Mouse (Mus musculus) T-cell, adult 2 months (primary cell): ENCODE measurements around the gene Narfl.
A peak's percentile ranks its signal among the peaks of the same experiment; 100 is the strongest.

Source experiments
- DNase-seq: peaks from one replicate; pipeline ENCODE4 v3.0.0; 2022; ENCODE audit warnings: low spot score

Narfl gene

DNA sequence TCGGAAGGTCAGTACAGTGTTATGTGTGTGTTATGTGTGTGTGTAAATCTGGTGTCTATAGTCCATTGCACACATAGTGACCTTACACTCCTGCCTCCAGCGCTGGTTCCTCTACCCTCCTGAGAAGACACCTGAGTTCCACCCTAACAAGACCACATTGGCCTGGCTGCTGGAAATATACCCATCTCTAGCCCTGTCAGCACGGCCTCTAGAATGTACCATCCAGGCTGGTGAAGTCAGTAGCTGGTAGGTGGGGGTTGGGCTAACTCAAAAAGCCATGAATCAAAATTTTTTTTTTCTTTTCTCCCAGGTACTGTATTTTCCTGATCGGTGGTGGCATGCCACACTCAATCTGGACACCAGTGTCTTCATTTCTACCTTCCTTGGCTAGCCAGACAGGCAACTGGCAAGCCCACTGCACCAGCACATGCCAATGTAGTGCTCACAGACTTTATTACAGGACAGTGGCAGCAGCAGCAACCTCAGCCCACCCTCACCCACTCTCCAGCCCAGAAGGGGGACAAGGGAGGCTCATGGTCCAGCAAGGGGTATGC is 56.7 kb downstream of the Narfl start:
- DNase-seq = no peak

DNA sequence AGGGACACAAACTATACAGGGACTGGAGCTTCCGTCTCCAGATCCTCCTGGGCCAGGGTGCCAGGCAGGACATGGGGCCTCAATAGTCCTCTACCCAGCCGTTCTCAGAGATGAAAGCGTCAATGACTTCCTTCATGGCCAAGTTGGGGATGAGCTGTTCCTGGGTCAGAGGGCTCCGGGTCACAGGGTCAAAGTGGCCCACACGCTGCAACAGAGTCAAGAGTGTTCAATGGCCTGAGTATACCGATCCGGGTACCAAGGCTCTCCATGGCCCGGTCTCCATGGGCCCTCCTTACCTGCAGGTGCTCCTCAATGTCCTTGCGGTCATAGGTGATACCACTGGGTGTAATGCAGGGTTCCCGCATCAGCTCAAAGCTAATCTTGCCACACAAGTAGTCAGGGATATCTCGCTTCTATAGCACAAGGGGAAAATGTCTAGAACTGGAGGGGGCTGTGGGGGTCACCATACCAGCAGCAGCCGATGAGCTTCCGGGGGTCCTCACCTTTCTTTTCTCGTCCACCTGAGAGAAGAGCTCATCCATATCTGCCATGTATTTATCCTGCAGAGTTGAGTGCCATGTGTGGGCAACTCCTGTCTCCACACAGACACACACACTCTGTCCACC is 57.3 kb downstream of the Narfl start:
- DNase-seq = no peak

- DNase-seq = no peak
These were observed 58.1 kb downstream of the Narfl start for GRCm38 (mm10) chr17:25831451-25832281.

DNA sequence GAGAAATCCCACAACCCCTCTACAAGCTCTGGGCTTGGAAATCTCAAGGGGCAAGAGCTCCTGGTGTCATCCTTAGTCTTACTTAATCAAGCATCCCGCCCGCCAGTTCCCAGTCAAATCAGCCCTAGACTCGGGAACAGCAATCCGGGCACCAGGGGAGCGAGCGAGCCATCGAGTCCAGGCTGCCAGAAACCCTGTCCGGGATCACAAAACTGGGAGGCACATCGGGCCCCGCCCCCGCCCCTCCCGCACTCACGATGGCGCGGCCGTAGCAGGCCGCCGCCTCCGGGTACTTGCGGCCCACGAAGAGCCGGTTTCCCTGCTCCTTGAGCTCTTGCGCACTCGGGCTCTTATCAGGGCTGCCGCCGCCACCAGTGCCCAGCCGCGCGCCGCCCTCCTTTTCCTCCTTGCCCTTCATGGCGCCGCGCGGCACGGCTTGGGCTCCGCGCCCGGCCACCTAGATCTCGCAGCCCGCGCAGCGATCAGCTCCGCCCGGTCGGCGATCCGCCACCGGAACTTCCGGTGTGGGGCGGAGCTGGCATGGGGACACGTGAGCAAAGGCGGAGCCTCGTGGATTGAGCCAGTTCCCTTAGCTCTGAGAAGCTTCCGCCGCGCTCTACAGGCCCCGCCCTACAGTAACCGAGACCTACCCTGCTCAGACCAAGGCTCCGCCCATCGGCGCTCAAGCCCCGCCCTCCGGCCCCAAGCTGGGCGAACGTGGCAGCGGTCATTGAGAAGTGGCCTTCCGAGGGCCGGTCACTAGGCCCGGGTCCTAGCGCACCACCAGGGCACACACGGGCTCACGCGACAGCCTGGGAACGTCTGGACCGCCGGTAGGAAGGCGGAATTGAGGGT is 59.1 kb downstream of the Narfl start:
- DNase-seq = peak; percentile 97
